Mouse (Mus musculus): ENCODE measurements around the gene Smad9.

DNA sequence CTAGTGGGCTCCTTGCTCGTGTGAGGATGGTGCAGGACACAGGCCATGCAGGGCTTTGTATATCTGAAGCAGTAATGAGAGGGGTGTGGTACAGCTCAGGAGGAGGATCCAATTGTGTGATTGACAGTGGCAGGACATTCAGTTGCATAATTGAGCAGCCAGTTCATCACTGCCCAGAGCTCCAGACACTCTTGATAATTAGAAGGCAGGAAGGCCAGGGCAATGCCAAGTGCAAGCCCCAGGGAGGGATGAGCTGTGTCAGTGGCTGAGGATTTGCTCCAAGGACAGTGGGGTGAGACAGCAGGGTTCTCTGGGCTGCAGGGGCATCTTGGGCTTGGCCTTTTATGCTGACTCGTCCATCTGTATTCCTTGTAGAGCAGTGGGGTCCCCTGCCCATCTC lies 35.2 kb downstream of the Smad9 start:
- TF ChIP-seq EP300 (IDR thresholded peaks at IDR 0.05; ENCODE audit: low read depth), result no peak
- TF ChIP-seq CTCF (IDR thresholded peaks at IDR 0.05; ENCODE audit: low read depth), result no peak

Measured in liver, embryonic 14.5 days (tissue).